Mouse (Mus musculus): ENCODE results near the gene Secisbp2. TPM values are rescaled to one million over a fixed set of nuclear protein-coding genes. Genes with fewer than 3 reads are reported as not detected.
A peak's percentile ranks its signal among the peaks of the same experiment; 100 is the strongest.

Secisbp2 gene
- polyA plus RNA-seq, 1 experiment from 2014 or later = 35.3 TPM

- H3K36me3 ChIP-seq = no peaks in the 10 kb centered on the region
- no peak overlapping the region for H3K27ac ChIP-seq
- no peak overlapping the region for H3K4me2 ChIP-seq (replicated peaks)
- no peak overlapping the region for H3K9ac ChIP-seq (replicated peaks)
- H3K27me3 ChIP-seq = no peaks in the 10 kb centered on the region
- ATAC-seq = no peak
- 81% methylated on average over 7 of the region's 7 CpGs for WGBS
- no peak overlapping the region for H3K4me3 ChIP-seq (replicated peaks)
- H3K4me1 ChIP-seq (replicated peaks) = peaks cover 34% of the 10 kb centered on the region
- H3K9me3 ChIP-seq = no peaks in the 10 kb centered on the region
Measured at GRCm38 (mm10) chr13:51727364-51727763, 75.9 kb downstream of the Secisbp2 start.

- WGBS = 14% methylated on average over 4 of the region's 4 CpGs
- H3K27ac ChIP-seq = no peak overlapping the region
- H3K4me1 ChIP-seq (replicated peaks) = peaks cover 38% of the 10 kb centered on the region
- H3K9me3 ChIP-seq = no peaks in the 10 kb centered on the region
- no peak overlapping the region for H3K4me2 ChIP-seq (replicated peaks)
- no peak overlapping the region for H3K9ac ChIP-seq (replicated peaks)
- H3K36me3 ChIP-seq = no peaks in the 10 kb centered on the region
- H3K27me3 ChIP-seq = no peaks in the 10 kb centered on the region
- ATAC-seq = no peak
- H3K4me3 ChIP-seq (replicated peaks) = no peak overlapping the region
Measured at GRCm38 (mm10) chr13:51729887-51730361, 78.4 kb downstream of the Secisbp2 start.

GRCm38 (mm10) chr13:51731474-51731873 is 80.0 kb downstream of the Secisbp2 start:
- ATAC-seq = no peak
- 94% methylated on average over 7 of the region's 7 CpGs for WGBS
- Histone ChIP-seq H3K27me3 (no peaks in the 10 kb centered on the region), H3K27ac (no peak overlapping the region), H3K9me3 (no peaks in the 10 kb centered on the region), H3K4me2 (replicated peaks) (no peak overlapping the region), H3K4me3 (replicated peaks) (no peak overlapping the region), H3K9ac (replicated peaks) (no peak overlapping the region), H3K36me3 (no peaks in the 10 kb centered on the region), H3K4me1 (replicated peaks) (peaks cover 33% of the 10 kb centered on the region)

DNA sequence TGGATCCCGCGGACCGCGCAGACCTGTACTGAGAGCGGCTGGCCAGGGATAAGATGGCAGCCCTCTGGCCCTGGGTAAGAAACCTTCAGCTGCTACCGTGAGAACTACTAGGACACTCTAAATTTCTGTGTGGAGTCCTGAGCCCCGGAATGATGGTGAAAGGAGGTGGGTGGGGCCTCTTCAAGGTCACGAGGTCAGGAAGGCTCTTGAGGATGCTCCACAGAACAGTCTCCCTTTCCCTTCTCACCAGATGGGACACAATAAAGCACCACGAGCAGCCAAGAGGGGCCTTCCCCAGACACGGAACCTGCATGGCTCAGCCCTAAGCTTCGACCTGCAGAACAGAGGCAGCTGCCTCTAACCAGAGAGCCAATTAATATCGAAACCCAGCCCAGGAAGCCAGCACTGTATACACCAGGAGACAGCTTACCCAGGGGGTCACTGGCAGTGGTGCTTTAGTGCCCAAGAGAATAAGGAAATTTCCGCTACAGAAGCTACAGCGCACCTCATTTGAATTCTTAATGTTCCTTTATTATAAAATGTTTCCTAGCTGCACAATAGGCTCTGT is 80.7 kb downstream of the Secisbp2 start:
- Histone ChIP-seq H3K27me3 (no peaks in the 10 kb centered on the region), H3K9me3 (no peaks in the 10 kb centered on the region), H3K9ac (replicated peaks) (no peak overlapping the region), H3K4me2 (replicated peaks) (no peak overlapping the region), H3K36me3 (no peaks in the 10 kb centered on the region), H3K4me1 (replicated peaks) (peaks cover 33% of the 10 kb centered on the region), H3K4me3 (replicated peaks) (no peak overlapping the region), H3K27ac (0 out of 2 replicates have a peak overlapping the region, but pooled peaks have one; percentile 35)
- 0 out of 2 replicates have a peak, but pooled peaks have one; percentile 29 for ATAC-seq
- 51% methylated on average over 14 of the region's 14 CpGs for whole genome bisulfite sequencing

Other genes with a start within 250 kb of the Secisbp2 start
- 10.2 and 10.4 TPM in 2 replicates for gene S1pr3, start 243.1 kb upstream of the Secisbp2 start, polyA plus RNA-seq (2015; fragmentation: Nextera tagmentation; extraction: Ambion mirVana)
- gene Shc3, start 82.3 kb upstream of the Secisbp2 start, polyA plus RNA-seq (2015; fragmentation: Nextera tagmentation; extraction: Ambion mirVana) = 3.2 and 4.1 TPM in 2 replicates
- gene Cks2, start 6.5 kb upstream of the Secisbp2 start, polyA plus RNA-seq (2015; fragmentation: Nextera tagmentation; extraction: Ambion mirVana) = 131 and 134 TPM in 2 replicates
- gene Sema4d, start 142.1 kb downstream of the Secisbp2 start, polyA plus RNA-seq (2015; fragmentation: Nextera tagmentation; extraction: Ambion mirVana) = 7.1 and 7.8 TPM in 2 replicates
- 203 and 222 TPM in 2 replicates for gene Gadd45g, start 195.0 kb downstream of the Secisbp2 start, polyA plus RNA-seq (2015; fragmentation: Nextera tagmentation; extraction: Ambion mirVana)